Mouse (Mus musculus) midbrain, postnatal 0 days (tissue): ENCODE measurements around the gene Pef1. TPM values are rescaled to one million over a fixed set of nuclear protein-coding genes. Genes with fewer than 3 reads are reported as not detected.

ENCODE experiments used
- ATAC-seq: fragments of 200-750 bp; cut with Nextera tagmentation; 2 replicates; pipeline ENCODE4 v1.8.0; 2017; ENCODE audit warnings: moderate number of reproducible peaks, mild to moderate bottlenecking, moderate TSS enrichment, moderate library complexity; ENCODE audit not compliant: low FRiP score
- DNase-seq: peaks from one replicate; pipeline ENCODE4 v3.0.0-alpha.2; 2015; ENCODE audit warnings: low spot score
- H3K27ac ChIP-seq: fragments of 300-500 bp; sonication (generic); 2 replicates; pipeline ENCODE4 v1.5.1; 2014; ENCODE audit warnings: low read depth, mild to moderate bottlenecking, low read length, mixed read lengths
- H3K27me3 ChIP-seq: fragments of 300-500 bp; sonication (generic); 2 replicates; pipeline ENCODE4 v1.6.1; 2014; ENCODE audit warnings: low read length, control low read depth, mixed read lengths; ENCODE audit not compliant: insufficient read depth
- H3K36me3 ChIP-seq: fragments of 300-500 bp; sonication (generic); 2 replicates; pipeline ENCODE4 v1.6.1; 2014; ENCODE audit warnings: low read length, control low read depth, mixed read lengths; ENCODE audit not compliant: insufficient read depth
- H3K4me1 ChIP-seq: fragments of 300-500 bp; sonication (generic); 2 replicates; pipeline ENCODE4 v1.6.1; 2014; ENCODE audit warnings: mild to moderate bottlenecking, control low read depth, antibody characterized with exemption, low read length, mixed read lengths; ENCODE audit not compliant: insufficient read depth
- H3K4me2 ChIP-seq: fragments of 300-500 bp; sonication (generic); 2 replicates; pipeline ENCODE4 v1.6.1; 2014; ENCODE audit warnings: low read depth, mild to moderate bottlenecking, low read length, mixed read lengths; ENCODE audit not compliant: poor library complexity, severe bottlenecking
- H3K4me3 ChIP-seq: fragments of 300-500 bp; sonication (generic); 2 replicates; pipeline ENCODE4 v1.5.1; 2014; ENCODE audit warnings: low read depth, mild to moderate bottlenecking, low read length, moderate library complexity
- H3K9ac ChIP-seq: fragments of 300-500 bp; sonication (generic); replicated peaks from 2 replicates; pipeline ENCODE4 v1.6.1; 2014; ENCODE audit warnings: mild to moderate bottlenecking, low read length, moderate library complexity, mixed read lengths; ENCODE audit not compliant: poor library complexity, severe bottlenecking
- H3K9me3 ChIP-seq: fragments of 300-500 bp; sonication (generic); 2 replicates; pipeline ENCODE4 v1.6.1; 2016; ENCODE audit warnings: low read length, control low read depth
- CTCF ChIP-seq: IDR thresholded peaks from 2 replicates; pipeline ENCODE4 v1.5.1; 2016; ENCODE audit warnings: antibody characterized with exemption, mild to moderate bottlenecking
- WGBS: fragments of 180-500 bp; shearing (Covaris S2); extraction: QIAGEN DNeasy Blood & Tissue Kit; methylation state at CpG from one replicate; pipeline ENCODE4 v1.1.7; 2014; 5-methylcytosine and 5-hydroxymethylcytosine counted together
- polyA plus RNA-seq: library from polyadenylated mRNA; unstranded; fragments of >200 nt; fragmentation: Nextera tagmentation; extraction: Ambion mirVana; gene quantifications from 2 replicates; pipeline ENCODE4 v1.2.1, GENCODE M21; 2015
- total RNA-seq: library from RNA; depleted of rRNA; stranded (reverse); fragments of >200 nt; gene quantifications from 2 replicates; pipeline ENCODE4 v1.2.3, GENCODE M21; 2014

The Pef1 gene
- total and polyA plus RNA-seq, 2 experiments from 2014 or later: 59.5 to 61.5 TPM

- WGBS: 84% methylated on average over 16 of the region's 16 CpGs
Observed at GRCm38 (mm10) chr4:130169411-130169971, 67.1 kb downstream of the Pef1 start.

DNA sequence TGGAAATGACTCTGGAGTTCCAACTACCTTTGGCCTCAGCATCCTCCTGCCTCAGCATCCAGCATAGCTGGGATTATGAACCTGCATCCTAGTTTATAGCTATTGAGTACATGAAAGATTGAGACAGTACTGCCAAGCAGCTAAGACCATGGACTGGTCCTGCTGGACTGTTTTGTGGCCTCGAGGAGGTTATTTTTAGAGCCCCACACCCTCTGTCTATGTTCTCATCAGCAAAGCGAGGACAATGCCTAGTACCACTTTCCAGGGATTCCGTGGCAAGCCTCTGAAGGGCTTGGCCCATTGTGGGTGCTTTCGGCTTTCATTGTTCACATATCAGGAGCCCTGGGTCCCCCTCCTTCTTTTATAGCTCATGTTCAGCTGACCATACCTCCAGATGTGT is 68.0 kb downstream of the Pef1 start:
- Histone ChIP-seq H3K9ac (no peak overlapping the region), H3K4me1 (no peaks in the 10 kb centered on the region; the same call in 1 of the 2 replicates), H3K36me3 (no peaks in the 10 kb centered on the region), H3K4me2 (no peak overlapping the region), H3K27me3 (peaks cover 20% of the 10 kb centered on the region), H3K4me3 (no peak overlapping the region), H3K27ac (no peak overlapping the region), H3K9me3 (no peaks in the 10 kb centered on the region)
- no peak for TF ChIP-seq CTCF
- no peak for ATAC-seq
- no peak for DNase-seq
- WGBS: 84% methylated on average over 4 of the region's 4 CpGs

More at GRCm38 (mm10) chr4:130169411-130169971, 67.1 kb downstream of the Pef1 start:
- no peak for ATAC-seq
- TF ChIP-seq CTCF: no peak
- Histone ChIP-seq H3K27me3 (peaks cover 11% of the 10 kb centered on the region), H3K4me2 (no peak overlapping the region), H3K4me1 (no peaks in the 10 kb centered on the region; the same call in 1 of the 2 replicates), H3K9ac (no peak overlapping the region), H3K9me3 (no peaks in the 10 kb centered on the region), H3K36me3 (no peaks in the 10 kb centered on the region), H3K27ac (no peak overlapping the region), H3K4me3 (no peak overlapping the region)
- no peak for DNase-seq

GRCm38 (mm10) chr4:130171951-130172765 is 69.8 kb downstream of the Pef1 start:
- Histone ChIP-seq H3K27ac (no peak overlapping the region), H3K27me3 (peaks cover 24% of the 10 kb centered on the region), H3K4me3 (no peak overlapping the region), H3K9me3 (no peaks in the 10 kb centered on the region), H3K4me1 (no peaks in the 10 kb centered on the region; the same call in 1 of the 2 replicates), H3K9ac (no peak overlapping the region), H3K4me2 (no peak overlapping the region), H3K36me3 (no peaks in the 10 kb centered on the region)
- no peak for DNase-seq
- no peak for TF ChIP-seq CTCF
- 72% methylated on average over 11 of the region's 11 CpGs for WGBS
- no peak for ATAC-seq

DNA sequence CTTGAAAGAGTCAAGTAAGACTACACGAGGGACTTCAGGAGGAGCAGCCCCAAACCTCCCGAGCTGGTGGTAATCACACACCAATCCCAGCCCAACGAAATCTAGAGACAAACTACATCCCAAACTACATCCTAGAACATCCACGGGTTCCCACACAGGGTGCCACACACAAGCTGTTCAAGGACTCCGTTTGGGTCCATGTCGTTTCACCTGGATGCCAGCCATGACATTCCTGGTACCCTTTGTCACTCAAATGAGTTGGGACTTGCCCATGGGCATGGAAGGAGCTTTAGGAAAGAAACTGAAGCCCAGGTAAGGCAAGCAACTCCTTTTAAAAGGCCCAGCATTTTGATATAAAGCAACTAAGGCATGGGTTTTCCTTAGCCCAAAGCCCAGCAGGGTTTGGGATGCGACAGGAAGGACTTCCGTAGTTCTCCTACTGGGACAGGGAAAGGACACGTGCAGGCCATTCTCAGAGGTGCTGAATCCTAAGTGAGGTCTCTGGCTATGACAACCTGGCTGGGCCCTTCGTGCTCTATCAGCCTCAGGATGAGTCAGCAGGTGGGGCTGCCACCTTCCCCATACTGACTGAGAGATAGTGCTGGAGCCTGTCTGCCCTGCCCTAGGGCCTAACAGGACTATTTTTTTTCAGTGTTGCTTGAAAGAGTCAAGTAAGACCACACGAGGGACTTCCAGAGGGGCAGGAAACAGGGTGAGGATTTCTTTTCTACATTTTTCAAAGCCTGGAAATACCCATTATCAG is 70.9 kb downstream of the Pef1 start:
- 75% methylated on average over 11 of the region's 11 CpGs for WGBS
- peaks cover 24% of the 10 kb centered on the region for H3K27me3 ChIP-seq
- TF ChIP-seq CTCF: no peak

DNA sequence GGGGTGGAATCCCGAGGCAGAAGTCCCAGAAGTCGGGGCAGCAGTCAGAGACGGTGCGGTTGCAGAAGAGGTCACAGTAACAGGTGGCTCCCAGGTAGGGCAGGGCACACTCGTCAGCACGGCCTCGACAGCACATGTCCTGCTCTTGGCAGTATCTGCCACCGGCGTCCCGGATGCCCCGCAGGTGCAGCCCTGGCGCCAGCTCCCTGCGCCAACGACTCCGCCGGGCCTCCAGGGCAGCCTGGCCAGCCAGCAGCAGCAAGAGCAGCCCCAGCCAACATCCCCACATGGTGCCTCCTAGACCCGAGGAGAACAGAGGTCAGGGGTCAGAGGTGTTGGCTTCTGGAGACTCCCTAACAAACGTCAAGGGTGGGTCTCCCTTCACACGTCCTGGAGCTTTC is 71.6 kb downstream of the Pef1 start:
- H3K36me3 ChIP-seq: no peaks in the 10 kb centered on the region
- TF ChIP-seq CTCF: no peak
- WGBS: 47% methylated on average over 19 of the region's 19 CpGs
- H3K27me3 ChIP-seq: peaks cover 24% of the 10 kb centered on the region
- no peak overlapping the region for H3K4me2 ChIP-seq
- no peaks in the 10 kb centered on the region for H3K4me1 ChIP-seq
- no peaks in the 10 kb centered on the region for H3K9me3 ChIP-seq
- ATAC-seq (no peak), DNase-seq (no peak)
- H3K9ac ChIP-seq: no peak overlapping the region
- H3K4me3 ChIP-seq: no peak overlapping the region
- H3K27ac ChIP-seq: no peak overlapping the region

More for the DNA sequence above, 70.9 kb downstream of the Pef1 start:
- Histone ChIP-seq H3K9me3 (no peaks in the 10 kb centered on the region), H3K9ac (no peak overlapping the region), H3K27ac (no peak overlapping the region), H3K4me3 (no peak overlapping the region), H3K36me3 (no peaks in the 10 kb centered on the region), H3K4me1 (no peaks in the 10 kb centered on the region; the same call in 1 of the 2 replicates), H3K4me2 (no peak overlapping the region)
- DNase-seq (no peak), ATAC-seq (no peak)
